Mouse (Mus musculus) heart, adult 11 months (tissue): Measurements from ENCODE around the gene Eif4h.

Experiments
- DNase-seq: peaks from one replicate; pipeline ENCODE4 v3.0.0; 2022

Gene Eif4h

GRCm38 (mm10) chr5:134604376-134604775 lies 34.9 kb downstream of the Eif4h start:
- DNase-seq = peak; percentile 93

GRCm38 (mm10) chr5:134597711-134598110 lies 41.6 kb downstream of the Eif4h start:
- peak; percentile 94 for DNase-seq

GRCm38 (mm10) chr5:134593093-134593492 lies 46.2 kb downstream of the Eif4h start:
- DNase-seq = no peak

GRCm38 (mm10) chr5:134592026-134592581 lies 47.2 kb downstream of the Eif4h start:
- peak; percentile 92 for DNase-seq

- DNase-seq = no peak
Measured at GRCm38 (mm10) chr5:134589900-134590299, 49.4 kb downstream of the Eif4h start.

GRCm38 (mm10) chr5:134584798-134585197 lies 54.5 kb downstream of the Eif4h start:
- DNase-seq = no peak

- no peak for DNase-seq
Measured at GRCm38 (mm10) chr5:134583884-134584213, 55.4 kb downstream of the Eif4h start.

GRCm38 (mm10) chr5:134583006-134583883 lies 56.0 kb downstream of the Eif4h start:
- no peak for DNase-seq

- DNase-seq = peak; percentile 99
Measured at GRCm38 (mm10) chr5:134582221-134582907, 56.9 kb downstream of the Eif4h start.

GRCm38 (mm10) chr5:134581146-134581545 lies 58.1 kb downstream of the Eif4h start, which contains the start of gene Rfc2:
Gene Rfc2 (plus strand): TSS chr5:134581366.
- DNase-seq = no peak

- DNase-seq = no peak
Measured at GRCm38 (mm10) chr5:134579135-134579534, 60.2 kb downstream of the Eif4h start.

GRCm38 (mm10) chr5:134577534-134577933 lies 61.8 kb downstream of the Eif4h start:
- no peak for DNase-seq

- no peak for DNase-seq
Measured at GRCm38 (mm10) chr5:134576517-134577220, 62.6 kb downstream of the Eif4h start.

GRCm38 (mm10) chr5:134575833-134576232 lies 63.5 kb downstream of the Eif4h start:
- no peak for DNase-seq

- DNase-seq = peak; percentile 97
Measured at GRCm38 (mm10) chr5:134572508-134573214, 66.6 kb downstream of the Eif4h start.

GRCm38 (mm10) chr5:134571730-134572507 lies 67.4 kb downstream of the Eif4h start:
- peak; percentile 97 for DNase-seq
